Mouse (Mus musculus): ENCODE data around the gene Lingo2.

DNA sequence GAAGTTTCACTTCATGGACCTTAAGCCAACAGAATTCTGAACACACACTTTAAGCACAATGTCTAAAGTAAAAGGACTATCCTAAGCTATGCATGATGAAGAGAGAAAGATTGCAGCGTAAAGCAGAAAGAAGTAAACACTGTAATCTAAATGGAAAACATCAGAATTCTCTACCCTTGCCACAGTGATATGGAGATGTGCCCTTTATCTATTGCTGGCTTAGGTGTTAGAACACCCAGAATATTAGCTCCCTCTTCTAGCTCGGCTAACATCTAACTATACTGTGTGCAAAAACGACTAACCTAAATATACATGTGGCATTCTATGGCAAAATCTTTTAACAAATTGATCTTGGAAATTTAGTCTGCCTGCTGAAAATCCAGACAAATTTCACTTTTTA is 252.7 kb downstream of the Lingo2 start:
- TF ChIP-seq CTCF (IDR thresholded peaks at IDR 0.05; ENCODE audit: low read depth, low read length), result no peak
- TF ChIP-seq POLR2A (IDR thresholded peaks at IDR 0.05; ENCODE audit: extremely low read depth, insufficient read depth, low read length), result no peak

Measured in liver, adult 2 months (tissue).